Mouse (Mus musculus) liver, postnatal 0 days (tissue): ENCODE results near the gene Eppin.

Experiments
- CTCF ChIP-seq: sonication (generic); IDR thresholded peaks from 2 replicates; pipeline ENCODE4 v1.5.1; 2016; ENCODE audit warnings: antibody characterized with exemption, low read depth
- EP300 ChIP-seq: IDR thresholded peaks from 2 replicates; pipeline ENCODE4 v1.6.1; 2016; ENCODE audit warnings: antibody characterized with exemption, low read depth, mild to moderate bottlenecking

DNA sequence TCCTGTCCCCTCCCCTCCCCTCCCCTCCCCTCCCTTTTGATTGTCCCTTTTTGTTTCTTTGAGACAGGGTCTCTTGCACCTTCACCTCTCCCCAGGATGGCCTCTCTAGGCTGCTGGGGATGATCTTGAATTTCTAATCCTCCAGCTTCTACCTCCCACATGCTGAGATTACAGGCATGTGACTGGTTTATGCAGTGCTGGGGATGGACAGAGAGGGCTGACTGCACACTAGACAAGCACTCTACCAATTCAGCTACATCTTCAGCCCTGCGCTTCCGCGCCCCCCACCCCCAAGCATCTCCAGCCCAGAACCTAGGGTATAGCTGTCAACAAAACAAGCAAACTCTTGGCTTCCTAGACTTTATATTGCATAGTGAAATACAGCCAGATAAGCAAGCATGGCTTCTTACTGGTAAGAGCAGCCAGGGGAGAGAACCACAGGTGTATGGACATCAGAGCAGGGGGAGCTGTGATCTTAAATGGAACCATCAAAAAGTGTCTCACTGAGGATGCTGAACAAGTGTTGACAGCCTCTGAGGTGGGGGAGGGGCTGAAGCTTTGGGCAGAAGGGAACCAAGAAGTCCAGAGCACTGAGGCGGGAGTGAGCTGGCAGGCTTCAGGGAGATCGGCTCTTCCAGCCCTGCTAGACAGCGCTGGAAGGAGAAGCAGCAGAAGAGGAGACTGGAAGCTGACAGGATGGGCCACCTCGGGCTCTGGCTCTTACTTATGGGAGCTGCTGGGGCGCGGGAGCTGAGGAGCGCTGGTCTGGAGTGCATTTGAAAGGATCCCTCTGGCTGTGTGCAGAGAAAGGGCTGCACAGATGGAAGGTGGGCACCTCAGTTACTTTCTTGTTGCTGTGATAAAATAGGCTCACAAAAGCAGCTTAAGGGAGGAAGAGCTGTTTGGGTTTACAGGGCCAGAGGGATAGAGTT, 43.2 kb downstream of the Eppin start:
- TF ChIP-seq CTCF, result no peak
- no peak for TF ChIP-seq EP300
